Comparison of ENCODE assay signal across 7 mouse cellular contexts in the genomic region with DNA sequence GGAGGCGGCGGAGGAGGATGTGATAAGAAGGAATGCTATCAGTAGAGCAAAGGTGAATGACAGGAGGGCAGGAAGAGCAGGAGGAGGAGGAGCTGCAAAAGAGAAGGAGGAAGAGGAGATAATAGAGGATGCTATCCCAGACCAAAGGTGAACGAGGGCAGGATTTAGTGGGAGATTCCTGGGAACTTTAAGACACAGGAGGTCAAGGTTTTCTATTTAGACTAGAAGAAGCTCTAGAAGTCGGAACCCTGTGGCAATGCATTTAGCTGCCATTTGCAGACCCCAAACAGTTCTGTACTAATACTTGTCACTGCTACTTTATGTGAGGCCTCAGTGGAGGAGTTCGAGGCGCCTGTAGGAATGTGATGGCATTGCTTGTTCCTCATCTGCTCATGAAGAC. TPM values are rescaled to one million over a fixed set of nuclear protein-coding genes. Genes with fewer than 3 reads are reported as not detected.
DNase-seq lines count a peak whose midpoint lies in the region; ATAC-seq and TF ChIP-seq lines count a peak whose summit lies in the region.

A gene (plus strand): TSS at position 301 of the 400 bp plus-strand sequence.

- H3K9ac ChIP-seq in lung, postnatal 0 days (replicated peaks; ENCODE audit: low read depth): no peak within 1 kb of the TSS
- no peak within 1 kb of the TSS for H3K9ac ChIP-seq in hindbrain, embryonic 15.5 days

- no peak for TF ChIP-seq EP300 in lung, postnatal 0 days (IDR thresholded peaks at IDR 0.05)

- no peak within 1 kb of the TSS for H3K4me2 ChIP-seq in lung, postnatal 0 days (replicated peaks; ENCODE audit: low read depth, low read length)
- H3K4me2 ChIP-seq in hindbrain, embryonic 15.5 days: no peak within 1 kb of the TSS

- H3K4me3 ChIP-seq in lung, postnatal 0 days (ENCODE audit: low read depth, low read length): no peak within 1 kb of the TSS
- H3K4me3 ChIP-seq in hindbrain, embryonic 15.5 days: no peak within 1 kb of the TSS
- no peak within 1 kb of the TSS for H3K4me3 ChIP-seq in macrophage (ENCODE audit: inconsistent target)

- TF ChIP-seq CTCF in lung, postnatal 0 days (IDR thresholded peaks at IDR 0.05): no peak

- no peaks in the 10 kb centered on the region for H3K27me3 ChIP-seq in lung, postnatal 0 days (replicated peaks; ENCODE audit: insufficient read depth, low read length)
- H3K27me3 ChIP-seq in hindbrain, embryonic 15.5 days: no peaks in the 10 kb centered on the region

- H3K9me3 ChIP-seq in lung, postnatal 0 days (ENCODE audit: low read length): no peaks in the 10 kb centered on the region
- no peaks in the 10 kb centered on the region for H3K9me3 ChIP-seq in hindbrain, embryonic 15.5 days

- H3K4me1 ChIP-seq in lung, postnatal 0 days (ENCODE audit: insufficient read depth, low read depth, low read length): no peaks in the 10 kb centered on the region
- H3K4me1 ChIP-seq in hindbrain, embryonic 15.5 days (replicated peaks): no peaks in the 10 kb centered on the region

- WGBS in lung, postnatal 0 days: 40% methylated on average over 6 of the region's 6 CpGs
- WGBS in hindbrain, embryonic 15.5 days: 88% methylated on average over 6 of the region's 6 CpGs
- 82% methylated on average over 6 of the region's 6 CpGs for WGBS in macrophage (ENCODE audit: missing documents)

- H3K79me2 ChIP-seq in macrophage (ENCODE audit: inconsistent target): no peaks in the 10 kb centered on the region

- H3K27ac ChIP-seq in lung, postnatal 0 days (ENCODE audit: low read length): no peak within 1 kb of the TSS
- no peak within 1 kb of the TSS for H3K27ac ChIP-seq in hindbrain, embryonic 15.5 days (replicated peaks)
- H3K27ac ChIP-seq in macrophage: no peak within 1 kb of the TSS

- DNase-seq in lung, postnatal 0 days (ENCODE audit: low spot score): no peak
- no peak for DNase-seq in lung, adult 18-20 months
- no peak for DNase-seq in retina, postnatal 1 day
- DNase-seq in spleen, adult 18-20 months: no peak

- H3K36me3 ChIP-seq in lung, postnatal 0 days (ENCODE audit: insufficient read depth, low read length): no peaks in the 10 kb centered on the region
- no peaks in the 10 kb centered on the region for H3K36me3 ChIP-seq in hindbrain, embryonic 15.5 days
- H3K36me3 ChIP-seq in macrophage (ENCODE audit: inconsistent target): no peaks in the 10 kb centered on the region

- no peak for ATAC-seq in lung, postnatal 0 days
- no peak for ATAC-seq in erythroblast, adult 5-6 weeks (replicated peaks; ENCODE audit: low FRiP score, poor library complexity, severe bottlenecking)
- no peak for ATAC-seq in hindbrain, embryonic 15.5 days (ENCODE audit: low FRiP score, low read depth)

RNA-seq across cellular contexts. Expression of the gene that starts here (rescaled TPM):
- 67.0 and 78.3 TPM in 2 replicates for polyA plus RNA-seq in lung, postnatal 0 days (2015; fragmentation: Nextera tagmentation; extraction: Ambion mirVana)
- total RNA-seq in erythroblast, adult 5-6 weeks (2015; ENCODE audit: low replicate concordance): 58.3 and 62.8 TPM in 2 replicates
- total RNA-seq in erythroblast, adult 5-6 weeks (2017; ENCODE audit: low replicate concordance): 42.1 and 61.7 TPM in 2 replicates
- polyA plus RNA-seq in hindbrain, embryonic 15.5 days (2015; fragmentation: Nextera tagmentation; extraction: Ambion mirVana): 13.4 and 15.4 TPM in 2 replicates
- 10 to 100 TPM in 21 of 26 experiments, 1 to 10 TPM in 5; 4.4 to 91.7 (median 25.5) TPM for total RNA-seq in macrophage (2018; cell fraction: chromatin; rRNA removed)
- total RNA-seq in macrophage (2018; cell fraction: cytosol; rRNA removed): 100 to 1,000 TPM in 8 of 26 experiments, 10 to 100 TPM in 18; 27.7 to 143 (median 66.8) TPM
- 100 to 1,000 TPM in 6 of 26 experiments, 10 to 100 TPM in 20; 28.9 to 150 (median 66.4) TPM for total RNA-seq in macrophage (2018; cell fraction: nucleus; rRNA removed)
- 54.2 to 190 TPM (median 124 TPM) in 3 replicates for polyA plus RNA-seq in macrophage (2018)
